Mouse (Mus musculus): ENCODE measurements around the gene 2410004P03Rik.

GRCm38 (mm10) chr12:17015711-17016110 lies 4.2 kb upstream of the 2410004P03Rik start:
- TF ChIP-seq CTCF (IDR thresholded peaks at IDR 0.05; ENCODE audit: low read depth) (no peak), EP300 (optimal IDR thresholded peaks at IDR 0.05) (no peak)
